Mouse (Mus musculus) midbrain, embryonic 14.5 days (tissue): Measurements from ENCODE around the gene Trim60. TPM values are rescaled to one million over a fixed set of nuclear protein-coding genes. Genes with fewer than 3 reads are reported as not detected.

ENCODE experiments used
- ATAC-seq: fragments of 200-750 bp; cut with Nextera tagmentation; 2 replicates; pipeline ENCODE4 v1.8.0; 2017; ENCODE audit warnings: moderate number of reproducible peaks, moderate library complexity; ENCODE audit not compliant: low FRiP score, low TSS enrichment
- DNase-seq: peaks from one replicate; pipeline ENCODE4 v3.0.0-alpha.2; 2015
- H3K27ac ChIP-seq: fragments of 300-500 bp; sonication (generic); replicated peaks from 2 replicates; pipeline ENCODE4 v1.5.1; 2014; ENCODE audit warnings: mild to moderate bottlenecking, low read depth, low read length, moderate library complexity
- H3K27me3 ChIP-seq: fragments of 300-500 bp; sonication (generic); 2 replicates; pipeline ENCODE4 v1.6.1; 2014; ENCODE audit warnings: low read length, control low read depth, mixed read lengths; ENCODE audit not compliant: control insufficient read depth, insufficient read depth
- H3K36me3 ChIP-seq: fragments of 300-500 bp; sonication (generic); 2 replicates; pipeline ENCODE4 v1.6.1; 2014; ENCODE audit warnings: low read length, control low read depth; ENCODE audit not compliant: control insufficient read depth, insufficient read depth
- H3K4me1 ChIP-seq: fragments of 300-500 bp; sonication (generic); 2 replicates; pipeline ENCODE4 v1.6.1; 2014; ENCODE audit warnings: mild to moderate bottlenecking, antibody characterized with exemption, low read length, control low read depth; ENCODE audit not compliant: control insufficient read depth, insufficient read depth
- H3K4me2 ChIP-seq: fragments of 300-500 bp; sonication (generic); 2 replicates; pipeline ENCODE4 v1.6.1; 2014; ENCODE audit warnings: mild to moderate bottlenecking, low read length, moderate library complexity
- H3K4me3 ChIP-seq: fragments of 300-500 bp; sonication (generic); replicated peaks from 2 replicates; pipeline ENCODE4 v1.5.1; 2014; ENCODE audit warnings: low read depth, low read length
- H3K9ac ChIP-seq: fragments of 300-500 bp; sonication (generic); replicated peaks from 2 replicates; pipeline ENCODE4 v1.6.1; 2014; ENCODE audit warnings: mild to moderate bottlenecking, low read length, moderate library complexity
- H3K9me3 ChIP-seq: fragments of 300-500 bp; sonication (generic); 2 replicates; pipeline ENCODE4 v1.6.1; 2016; ENCODE audit warnings: low read length, control low read depth, mixed read lengths; ENCODE audit not compliant: control insufficient read depth
- WGBS: fragments of 180-500 bp; shearing (Covaris S2); extraction: QIAGEN DNeasy Blood & Tissue Kit; methylation state at CpG from one replicate; pipeline ENCODE4 v1.1.7; 2014; 5-methylcytosine and 5-hydroxymethylcytosine counted together
- polyA plus RNA-seq: library from polyadenylated mRNA; unstranded; fragments of >200 nt; fragmentation: Nextera tagmentation; extraction: Ambion mirVana; gene quantifications from 2 replicates; pipeline ENCODE4 v1.2.1, GENCODE M21; 2014

The Trim60 gene
- not detected in 2 replicates for polyA plus RNA-seq

GRCm38 (mm10) chr8:65018423-65018822 is at the start of gene Trim60, which contains the start of gene Trim61:
Gene Trim60 (minus strand): TSS chr8:65018584.
Gene Trim61 (minus strand): TSS chr8:65018523.
- ATAC-seq = no peak
- no peak for DNase-seq
- H3K36me3 ChIP-seq = no peaks in the 10 kb centered on the region

GRCm38 (mm10) chr8:65067694-65068472 is 49.5 kb upstream of the Trim60 start:
- Histone ChIP-seq H3K4me1 (no peaks in the 10 kb centered on the region), H3K4me3 (no peak overlapping the region), H3K4me2 (peak overlapping the region; percentile 18; the same call in 1 of the 2 replicates), H3K9me3 (no peaks in the 10 kb centered on the region), H3K27me3 (no peaks in the 10 kb centered on the region), H3K27ac (no peak overlapping the region), H3K9ac (no peak overlapping the region), H3K36me3 (no peaks in the 10 kb centered on the region)
- WGBS = 17% methylated on average over 10 of the region's 10 CpGs
- ATAC-seq (peak; percentile 43; the same call in 1 of the 2 replicates), DNase-seq (peak; percentile 32)

More at GRCm38 (mm10) chr8:65018423-65018822, at the start of gene Trim60, which contains the start of gene Trim61:
- Histone ChIP-seq H3K4me2 (no peak within 1 kb of the TSS), H3K9ac (no peak within 1 kb of the TSS), H3K9me3 (no peaks in the 10 kb centered on the region), H3K27ac (no peak within 1 kb of the TSS), H3K4me3 (no peak within 1 kb of the TSS), H3K27me3 (no peaks in the 10 kb centered on the region), H3K4me1 (no peaks in the 10 kb centered on the region)
- 89% methylated on average over 8 of the region's 8 CpGs for WGBS

- Histone ChIP-seq H3K27ac (no peak overlapping the region), H3K27me3 (no peaks in the 10 kb centered on the region), H3K4me2 (no peak overlapping the region), H3K4me1 (no peaks in the 10 kb centered on the region), H3K36me3 (no peaks in the 10 kb centered on the region), H3K9me3 (no peaks in the 10 kb centered on the region), H3K9ac (no peak overlapping the region), H3K4me3 (no peak overlapping the region)
- ATAC-seq (no peak), DNase-seq (no peak)
- WGBS = 94% methylated on average over 4 of the region's 4 CpGs
Measured at GRCm38 (mm10) chr8:65067031-65067430, 48.6 kb upstream of the Trim60 start.

GRCm38 (mm10) chr8:65065622-65066021 is 47.2 kb upstream of the Trim60 start:
- WGBS = 96% methylated on average over 3 of the region's 3 CpGs

GRCm38 (mm10) chr8:65064071-65064470 is 45.7 kb upstream of the Trim60 start:
- H3K4me2 ChIP-seq = no peak overlapping the region
- H3K36me3 ChIP-seq = no peaks in the 10 kb centered on the region
- no peaks in the 10 kb centered on the region for H3K4me1 ChIP-seq
- no peak overlapping the region for H3K9ac ChIP-seq
- H3K27me3 ChIP-seq = no peaks in the 10 kb centered on the region
- WGBS = 62% methylated on average over 2 of the region's 2 CpGs
- no peak overlapping the region for H3K27ac ChIP-seq
- H3K9me3 ChIP-seq = no peaks in the 10 kb centered on the region
- no peak for DNase-seq
- H3K4me3 ChIP-seq = no peak overlapping the region
- ATAC-seq = no peak

More at GRCm38 (mm10) chr8:65065622-65066021, 47.2 kb upstream of the Trim60 start:
- Histone ChIP-seq H3K9ac (no peak overlapping the region), H3K4me1 (no peaks in the 10 kb centered on the region), H3K4me3 (no peak overlapping the region), H3K9me3 (no peaks in the 10 kb centered on the region), H3K27ac (no peak overlapping the region), H3K4me2 (no peak overlapping the region), H3K27me3 (no peaks in the 10 kb centered on the region), H3K36me3 (no peaks in the 10 kb centered on the region)
- ATAC-seq (no peak), DNase-seq (no peak)

- H3K4me1 ChIP-seq = no peaks in the 10 kb centered on the region
- no peaks in the 10 kb centered on the region for H3K36me3 ChIP-seq
- DNase-seq (no peak), ATAC-seq (no peak)
- H3K9me3 ChIP-seq = no peaks in the 10 kb centered on the region
- no peak overlapping the region for H3K27ac ChIP-seq
- H3K9ac ChIP-seq = no peak overlapping the region
- H3K4me2 ChIP-seq = no peak overlapping the region
- H3K27me3 ChIP-seq = no peaks in the 10 kb centered on the region
- 54% methylated on average over 4 of the region's 4 CpGs for WGBS
- no peak overlapping the region for H3K4me3 ChIP-seq
Measured at GRCm38 (mm10) chr8:65062195-65062594, 43.8 kb upstream of the Trim60 start.

GRCm38 (mm10) chr8:65056722-65057121 is 38.3 kb upstream of the Trim60 start:
- Histone ChIP-seq H3K4me3 (no peak overlapping the region), H3K9me3 (no peaks in the 10 kb centered on the region), H3K9ac (no peak overlapping the region), H3K27ac (no peak overlapping the region), H3K27me3 (no peaks in the 10 kb centered on the region), H3K36me3 (no peaks in the 10 kb centered on the region), H3K4me2 (no peak overlapping the region), H3K4me1 (no peaks in the 10 kb centered on the region)
- DNase-seq (no peak), ATAC-seq (no peak)
- WGBS = 93% methylated on average over 4 of the region's 4 CpGs

- WGBS = 84% methylated on average over 5 of the region's 5 CpGs
- ATAC-seq = no peak
- Histone ChIP-seq H3K4me2 (no peak overlapping the region), H3K4me1 (no peaks in the 10 kb centered on the region), H3K9ac (no peak overlapping the region), H3K36me3 (no peaks in the 10 kb centered on the region), H3K4me3 (no peak overlapping the region), H3K27ac (no peak overlapping the region), H3K9me3 (no peaks in the 10 kb centered on the region), H3K27me3 (no peaks in the 10 kb centered on the region)
- DNase-seq = no peak
Measured at GRCm38 (mm10) chr8:65053968-65054367, 35.6 kb upstream of the Trim60 start.

- 94% methylated on average over 3 of the region's 3 CpGs for WGBS
Measured at GRCm38 (mm10) chr8:65053554-65053953, 35.2 kb upstream of the Trim60 start.

More at GRCm38 (mm10) chr8:65053554-65053953, 35.2 kb upstream of the Trim60 start:
- H3K9ac ChIP-seq = no peak overlapping the region
- no peaks in the 10 kb centered on the region for H3K36me3 ChIP-seq
- ATAC-seq (no peak), DNase-seq (no peak)
- no peaks in the 10 kb centered on the region for H3K4me1 ChIP-seq
- no peak overlapping the region for H3K4me2 ChIP-seq
- no peaks in the 10 kb centered on the region for H3K9me3 ChIP-seq
- H3K27me3 ChIP-seq = no peaks in the 10 kb centered on the region
- no peak overlapping the region for H3K4me3 ChIP-seq
- H3K27ac ChIP-seq = no peak overlapping the region
